Mouse (Mus musculus) right cerebral cortex, postnatal 10 days (tissue): ENCODE results near the gene Snf8.

Experiments
- DNase-seq, 2 experiments: peaks; one replicate each; pipeline ENCODE4 v3.0.0; 2021; ENCODE audit warnings: low spot score in 2 of 2

Snf8 gene

DNA sequence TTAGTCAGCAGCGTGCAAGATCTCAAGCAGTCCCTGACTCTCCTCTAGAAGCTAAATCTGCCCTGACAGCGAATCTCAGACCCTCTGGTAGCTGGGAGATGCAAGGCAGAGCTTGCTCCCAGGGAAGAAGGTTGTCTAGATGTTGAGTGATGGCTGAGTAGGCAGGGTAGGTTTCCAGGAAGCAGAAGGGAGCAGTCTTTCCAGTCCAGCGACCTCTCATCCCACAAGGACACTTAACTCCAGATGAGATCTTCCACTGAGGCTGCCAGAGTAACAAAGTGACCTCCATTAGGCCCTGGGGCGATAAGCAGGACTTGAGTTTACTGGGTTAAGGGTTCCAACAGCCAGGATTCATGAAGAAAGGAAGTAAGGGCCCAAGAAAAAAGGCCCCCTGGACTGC, 14.1 kb upstream of the Snf8 start:
- no peak for DNase-seq

GRCm38 (mm10) chr11:96028130-96028529, 6.6 kb upstream of the Snf8 start:
- DNase-seq: no peak

DNA sequence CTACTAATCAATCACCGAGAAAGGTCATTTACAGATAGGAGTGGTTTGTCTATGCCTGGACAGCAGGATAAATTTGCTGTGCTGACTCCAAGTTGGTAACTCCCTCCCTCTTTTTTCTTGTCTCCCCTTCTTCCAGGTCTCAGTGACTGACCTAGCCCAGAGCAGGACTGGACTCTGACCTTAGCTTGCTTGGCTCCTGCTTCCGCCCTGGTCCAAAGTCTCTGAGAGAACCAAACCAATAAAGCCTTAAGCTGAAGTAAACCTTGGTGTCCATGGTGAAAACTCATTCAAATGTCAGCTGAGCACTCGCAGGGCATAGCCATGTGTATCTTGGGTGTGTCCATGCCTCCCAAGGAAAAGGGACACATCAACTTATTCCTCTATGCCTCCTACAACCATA, 4.1 kb upstream of the Snf8 start:
- DNase-seq: no peak

- DNase-seq: no peak
These were observed 3.0 kb upstream of the Snf8 start for GRCm38 (mm10) chr11:96031701-96032100.

GRCm38 (mm10) chr11:96033264-96033663, 1.4 kb upstream of the Snf8 start:
- DNase-seq: no peak

- no peak for DNase-seq
These were observed 569 bp upstream of the Snf8 start for GRCm38 (mm10) chr11:96034116-96034515.

DNA sequence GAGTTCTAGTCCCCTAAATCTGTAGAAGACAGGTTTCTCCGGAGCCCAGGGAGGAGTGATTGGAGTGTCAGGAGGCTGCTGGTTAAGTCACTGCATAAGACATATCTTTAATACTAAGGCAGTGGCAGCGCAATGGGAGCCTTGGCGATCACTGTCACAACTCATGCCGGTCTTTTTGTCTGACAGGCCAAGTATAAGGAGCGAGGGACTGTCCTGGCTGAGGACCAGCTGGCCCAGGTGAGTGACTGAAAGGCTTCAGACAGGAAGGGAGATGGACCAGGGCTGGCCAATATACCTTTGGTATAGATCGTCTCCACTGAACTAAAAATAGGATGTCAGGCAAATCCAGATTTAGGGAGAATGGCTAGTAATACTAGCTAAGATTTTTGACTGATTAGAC, 448 bp downstream of the Snf8 start:
- peak; percentile 35 to 50 for DNase-seq

DNA sequence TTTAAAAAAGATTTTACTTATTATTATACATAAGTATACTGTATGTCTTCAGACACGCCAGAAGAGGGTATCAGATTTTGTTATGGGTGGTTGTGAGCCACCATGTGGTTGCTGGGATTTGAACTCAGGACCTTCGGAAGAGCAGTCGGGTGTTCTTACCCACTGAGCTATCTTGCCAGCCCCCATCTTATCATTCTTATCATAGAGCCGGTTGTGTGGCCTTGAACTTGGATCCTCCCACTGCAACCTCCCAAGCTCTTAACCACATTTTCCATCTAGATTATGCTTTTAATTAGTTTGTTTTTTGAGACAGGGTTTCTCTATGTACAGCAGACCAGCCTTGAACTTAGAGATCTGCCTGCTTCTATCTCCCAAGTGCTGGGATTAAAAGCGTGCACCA, 2.8 kb downstream of the Snf8 start:
- no peak for DNase-seq

DNA sequence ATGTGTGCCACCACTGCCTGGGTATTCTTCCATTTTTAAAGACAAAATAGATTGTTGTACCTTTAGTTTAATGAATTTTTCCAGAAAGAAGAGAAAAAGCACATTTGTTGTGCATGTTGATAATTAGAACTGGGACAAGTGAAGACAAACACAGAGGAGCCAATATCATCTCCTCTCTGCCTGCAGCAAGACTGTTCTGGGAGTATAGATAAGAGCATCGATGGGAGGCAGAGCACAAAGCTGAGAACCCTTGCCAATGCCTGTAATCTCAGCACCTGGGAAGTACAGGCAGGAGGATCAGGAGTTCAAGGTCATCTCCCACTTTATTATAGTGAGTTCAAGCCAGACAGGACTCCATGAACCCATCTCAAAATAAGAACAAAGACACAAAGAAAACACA, 3.9 kb downstream of the Snf8 start:
- no peak for DNase-seq

GRCm38 (mm10) chr11:96044803-96045567, 10.3 kb downstream of the Snf8 start:
- DNase-seq: no peak

DNA sequence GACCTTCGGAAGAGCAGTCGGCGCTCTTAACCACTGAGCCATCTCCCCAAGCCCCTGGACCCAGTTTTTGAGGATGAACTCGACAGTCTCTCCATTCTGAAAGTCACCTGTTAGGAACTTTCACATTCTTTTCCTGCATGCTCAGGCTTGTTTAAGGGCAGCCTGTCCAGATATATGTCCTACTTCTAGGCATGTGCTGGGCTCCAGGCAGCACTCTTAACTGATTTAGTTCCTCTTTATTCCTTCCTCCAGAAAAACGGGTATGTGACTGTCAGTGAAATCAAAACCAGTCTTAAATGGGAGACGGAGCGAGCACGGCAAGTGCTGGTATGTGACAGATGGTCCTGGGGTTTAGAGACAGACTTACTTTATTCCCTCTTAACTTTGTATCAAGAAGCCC, 11.3 kb downstream of the Snf8 start:
- no peak for DNase-seq

DNA sequence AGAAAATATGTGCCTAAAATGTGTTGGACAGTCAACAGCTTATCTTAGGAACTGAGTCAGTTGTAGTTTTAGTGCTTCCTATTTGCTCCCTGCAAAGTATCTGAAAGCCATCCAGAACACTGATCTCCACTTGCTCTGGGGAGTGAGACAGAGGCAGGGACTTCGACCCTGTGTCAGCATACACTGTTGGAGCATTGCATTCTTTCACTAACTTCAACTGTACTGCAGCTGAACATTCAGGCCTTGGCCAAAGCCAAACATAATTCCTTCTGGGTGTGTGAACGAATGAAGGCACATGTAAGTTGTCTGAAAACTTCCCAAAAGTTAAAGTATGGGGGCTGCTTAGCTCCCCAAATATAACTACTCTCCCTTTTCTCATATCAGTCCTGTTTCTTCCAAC, 12.1 kb downstream of the Snf8 start:
- DNase-seq: no peak

DNA sequence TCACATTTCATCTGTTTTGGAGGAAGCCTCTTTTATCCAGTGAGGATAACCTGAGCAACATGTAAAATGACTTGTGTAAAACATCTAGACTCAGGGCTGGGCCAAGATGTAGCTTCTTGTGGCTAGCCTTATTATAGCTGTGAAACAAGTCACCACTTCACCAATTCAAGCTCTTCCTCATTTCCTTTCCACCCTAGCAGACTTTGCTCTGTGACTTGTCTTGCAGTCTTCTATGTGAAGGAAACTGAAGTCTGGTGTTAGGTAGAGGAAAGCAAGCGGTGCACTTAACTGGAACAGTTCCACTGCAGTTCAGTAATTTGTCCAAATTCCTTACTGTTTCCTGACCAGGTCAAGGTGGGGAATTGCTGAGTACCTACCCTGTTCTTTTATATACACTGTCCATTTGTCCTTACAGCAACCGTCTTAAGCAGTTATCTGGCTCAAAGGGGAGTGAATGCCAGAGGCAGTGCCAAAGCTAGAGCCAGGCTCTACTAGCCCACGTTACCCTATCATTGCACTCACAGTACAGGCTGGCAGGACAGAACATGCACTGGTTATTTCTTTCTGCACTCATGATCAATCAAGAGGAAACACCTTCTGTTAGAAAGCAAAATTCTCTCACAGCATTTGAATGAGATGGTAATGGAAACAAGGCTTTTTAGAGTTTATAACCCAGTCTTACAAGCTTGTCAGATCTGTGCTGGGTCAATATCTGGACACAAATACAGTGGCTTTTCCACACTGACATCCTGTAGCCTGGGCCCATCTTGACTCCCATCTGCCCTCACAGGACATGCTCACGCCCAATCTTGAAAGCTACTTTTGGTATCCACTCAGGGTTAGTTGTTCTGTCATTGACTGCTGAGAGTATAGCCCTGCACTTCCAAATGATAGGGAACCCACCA, 13.0 kb downstream of the Snf8 start:
- DNase-seq: no peak

DNA sequence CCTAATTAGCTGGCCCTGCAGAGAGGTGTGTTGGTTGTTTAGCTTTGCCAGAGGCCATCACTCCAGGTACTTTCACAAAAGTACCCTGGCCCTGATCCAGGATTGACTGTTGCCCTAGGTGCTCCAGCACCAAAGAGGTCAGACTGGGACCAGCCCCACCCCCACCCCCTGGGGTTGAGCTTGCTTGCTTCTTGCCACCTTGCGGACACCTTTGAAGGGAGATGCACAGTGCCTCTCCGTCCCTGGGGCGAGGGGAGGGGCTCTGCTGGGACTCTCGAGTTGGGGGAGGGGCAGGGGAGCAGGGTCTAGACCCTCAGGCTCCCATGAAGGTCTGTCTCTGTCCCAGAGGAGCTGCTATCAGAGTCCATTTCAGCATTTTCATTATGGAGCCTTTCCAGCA, 15.3 kb downstream of the Snf8 start:
- DNase-seq: no peak

DNA sequence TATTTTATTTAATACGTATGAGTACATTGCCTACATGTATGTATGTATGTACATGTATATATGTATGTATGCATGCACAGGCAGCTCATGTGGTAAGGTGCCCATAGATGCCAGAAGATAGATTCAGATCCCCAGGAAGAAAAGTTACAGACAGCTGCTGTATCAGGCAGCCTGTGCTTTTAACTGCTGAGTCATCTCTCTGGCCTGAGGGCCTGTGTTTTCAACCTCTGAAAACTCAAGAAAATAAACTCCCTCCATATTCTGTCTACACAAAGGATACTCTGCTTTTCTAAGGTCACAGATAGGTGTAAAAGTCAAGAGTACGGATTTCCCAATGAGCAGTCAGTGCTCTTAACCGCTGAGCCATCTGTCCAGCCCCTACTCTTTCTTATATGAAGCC, 16.2 kb downstream of the Snf8 start:
- DNase-seq: no peak

GRCm38 (mm10) chr11:96058309-96058708, 23.6 kb downstream of the Snf8 start:
- no peak for DNase-seq

- DNase-seq: peak in 1 of 2 experiments; percentile 48
These were observed 30.0 kb downstream of the Snf8 start for GRCm38 (mm10) chr11:96064521-96065214.

- DNase-seq: peak; percentile 98
These were observed 30.7 kb downstream of the Snf8 start, which contains the start of gene Ube2z for GRCm38 (mm10) chr11:96065215-96065911. Ube2z (minus strand) TSS chr11:96065388.

DNA sequence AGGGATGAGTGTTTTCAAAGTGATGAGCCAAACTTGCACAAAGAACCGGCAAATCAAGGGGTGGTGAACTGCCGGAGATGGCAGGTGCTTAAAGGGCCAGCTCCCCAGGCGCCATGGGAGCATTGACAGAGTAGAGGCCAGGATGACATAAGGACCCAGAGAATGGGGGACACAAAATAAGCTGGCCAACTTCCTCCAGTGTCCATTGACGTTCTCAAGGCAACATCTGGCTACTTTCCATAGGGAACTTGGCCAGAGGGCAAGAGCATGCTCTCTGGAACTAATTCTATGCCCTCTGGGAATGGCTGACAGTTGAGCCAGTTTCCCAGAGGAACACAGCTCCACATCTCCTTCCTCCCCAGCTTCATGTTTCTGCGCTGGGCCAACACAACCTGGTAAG, 33.5 kb downstream of the Snf8 start:
- DNase-seq: no peak

GRCm38 (mm10) chr11:96070353-96070752, 35.7 kb downstream of the Snf8 start:
- no peak for DNase-seq

DNA sequence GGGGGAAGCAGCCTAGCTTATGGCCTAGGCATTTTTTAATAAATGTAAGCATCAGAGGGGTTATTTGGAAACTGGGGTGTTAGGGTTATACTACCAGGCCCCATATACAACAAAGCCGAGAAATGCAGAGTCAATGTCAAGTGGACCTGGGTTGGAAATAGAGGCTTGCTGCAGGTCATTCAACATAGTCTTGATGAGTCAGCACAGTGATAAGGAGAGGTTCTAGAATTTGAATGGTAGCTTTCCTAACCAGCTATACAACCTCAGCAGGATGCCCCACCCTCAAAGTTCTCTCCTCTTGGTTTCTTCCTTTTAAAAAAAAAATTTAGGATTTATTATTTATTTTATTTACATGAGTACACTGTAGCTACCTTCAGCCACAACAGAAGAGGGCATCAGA, 36.3 kb downstream of the Snf8 start:
- DNase-seq: no peak
